Mouse (Mus musculus): ENCODE results near the gene AY761184.
"Not testable (repeated sequence)": the region's sequence is repeated elsewhere in the genome, so short reads cannot be mapped to it uniquely, and the experiment has no call there.

Gene AY761184

DNA sequence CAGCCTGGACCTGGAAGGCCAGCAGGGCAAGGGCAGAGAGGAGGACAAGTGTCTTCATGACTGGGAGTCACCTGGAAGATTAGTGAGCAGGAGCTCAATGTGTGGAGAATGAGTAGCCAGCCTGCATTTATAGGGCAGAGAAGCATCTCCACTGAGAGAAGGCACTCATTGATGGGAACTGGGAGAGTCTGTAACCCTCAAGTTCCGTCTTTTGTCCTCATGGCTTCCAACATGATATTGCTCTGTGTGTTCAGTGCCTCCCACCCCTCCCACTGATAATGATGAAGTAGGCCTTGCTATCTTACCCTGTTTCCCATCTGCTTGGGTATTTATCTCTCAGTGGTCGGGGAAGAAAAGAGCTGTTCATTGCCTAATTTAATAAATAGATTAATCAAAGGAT, at the start of gene AY761184:
Gene AY761184, minus strand, starts transcription at position 101 of the 400 bp plus-strand sequence.
- not testable (repeated sequence) for DNase-seq

DNA sequence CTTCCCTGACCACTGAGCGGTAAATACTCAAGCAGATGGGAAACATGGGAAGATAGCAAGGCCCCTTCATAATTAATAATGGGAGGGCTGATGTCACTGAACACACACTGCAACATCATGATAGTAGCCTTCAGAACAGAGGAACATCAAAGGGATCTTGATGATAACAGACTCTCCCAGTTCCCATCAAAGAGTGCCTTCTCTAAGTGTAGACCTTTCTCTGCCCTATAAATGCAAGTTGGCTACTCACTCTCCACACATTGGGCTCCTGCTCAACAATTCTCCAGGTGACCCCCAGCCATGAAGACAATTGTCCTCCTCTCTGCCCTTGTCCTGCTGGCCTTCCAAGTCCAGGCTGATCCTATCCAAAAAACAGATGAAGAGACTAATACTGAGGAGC, 37.9 kb downstream of the AY761184 start, which contains the start of gene Defa34:
Gene Defa34, plus strand, starts transcription at position 301 of the 400 bp plus-strand sequence.
- DNase-seq: not testable (repeated sequence)

DNA sequence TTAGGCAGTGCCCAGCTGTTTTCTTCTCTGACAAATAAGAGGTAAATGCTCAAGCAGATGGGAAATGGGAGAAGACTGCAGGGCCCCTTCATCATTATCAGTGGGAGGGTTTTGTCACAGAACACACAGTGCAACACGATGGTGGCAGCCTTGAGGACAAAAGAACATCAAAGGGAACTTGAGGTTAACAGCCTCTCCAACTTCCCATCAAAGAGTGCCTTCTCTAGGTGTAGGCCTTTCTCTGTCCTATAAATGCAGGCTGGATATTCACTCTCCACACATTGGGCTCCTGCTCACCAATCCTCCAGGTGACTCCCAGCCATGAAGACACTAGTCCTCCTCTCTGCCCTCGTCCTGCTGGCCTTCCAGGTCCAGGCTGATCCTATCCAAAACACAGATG, 48.0 kb downstream of the AY761184 start, which contains the start of gene Defa17:
Gene Defa17, plus strand, starts transcription at position 301 of the 400 bp plus-strand sequence.
- not testable (repeated sequence) for DNase-seq

All from cerebellum, adult 18-20 months (tissue).